Mouse (Mus musculus) neural tube, embryonic 12.5 days (tissue): ENCODE measurements at regions not wholly inside any gene's neighbourhood (a gene's known extent, or its start where the extent isn't known, plus 50 kb on each side); places are given as distances from the start of the nearest gene placed in this dataset.

Experiments
- ATAC-seq: fragments of 200-750 bp; cut with Nextera tagmentation; 2 replicates; pipeline ENCODE4 v1.8.0; 2017; ENCODE audit warnings: low read depth, mild to moderate bottlenecking, moderate TSS enrichment, moderate library complexity; ENCODE audit not compliant: low FRiP score
- H3K27ac ChIP-seq: fragments of 300-500 bp; sonication (generic); 2 replicates; pipeline ENCODE4 v1.5.1; 2016
- H3K27me3 ChIP-seq: fragments of 300-500 bp; sonication (generic); replicated peaks from 2 replicates; pipeline ENCODE4 v1.6.1; 2016; ENCODE audit warnings: mild to moderate bottlenecking
- H3K36me3 ChIP-seq: fragments of 300-500 bp; sonication (generic); 2 replicates; pipeline ENCODE4 v1.6.1; 2016; ENCODE audit warnings: mild to moderate bottlenecking
- H3K4me1 ChIP-seq: fragments of 300-500 bp; sonication (generic); 2 replicates; pipeline ENCODE4 v1.6.1; 2016
- H3K4me2 ChIP-seq: fragments of 300-500 bp; sonication (generic); replicated peaks from 2 replicates; pipeline ENCODE4 v1.6.1; 2016; ENCODE audit warnings: mild to moderate bottlenecking
- H3K4me3 ChIP-seq: fragments of 300-500 bp; sonication (generic); 2 replicates; pipeline ENCODE4 v1.5.1; 2016
- H3K9ac ChIP-seq: fragments of 300-500 bp; sonication (generic); 2 replicates; pipeline ENCODE4 v1.6.1; 2016; ENCODE audit warnings: mild to moderate bottlenecking
- H3K9me3 ChIP-seq: fragments of 300-500 bp; sonication (generic); 2 replicates; pipeline ENCODE4 v1.6.1; 2016; ENCODE audit warnings: mild to moderate bottlenecking
- WGBS: fragments of 180-500 bp; shearing (Covaris S2); methylation state at CpG from one replicate; pipeline ENCODE4 v1.1.7; 2016; 5-methylcytosine and 5-hydroxymethylcytosine counted together

DNA sequence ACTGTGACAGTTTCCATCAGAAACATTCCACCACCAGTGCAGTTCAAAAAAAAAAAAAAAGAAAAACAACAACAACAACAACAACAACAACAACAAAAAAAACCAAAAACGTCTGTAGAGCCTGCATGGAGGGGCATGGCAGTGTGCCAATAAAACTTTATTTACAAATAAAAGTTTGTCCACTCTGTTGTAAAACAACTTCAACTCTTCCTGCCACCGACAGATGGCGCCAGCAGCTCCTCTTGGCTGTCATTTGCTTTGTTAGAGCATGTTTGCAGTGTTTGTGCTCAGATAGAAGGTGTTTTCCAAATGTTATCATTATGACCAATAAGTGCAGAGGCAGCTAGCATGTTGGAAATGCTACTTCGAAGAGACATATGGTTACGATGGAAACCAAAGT, 179.0 kb upstream of the Gjb5 start:
- Histone ChIP-seq H3K4me3 (no peak overlapping the region), H3K27me3 (no peaks in the 10 kb centered on the region), H3K36me3 (no peaks in the 10 kb centered on the region), H3K4me1 (no peaks in the 10 kb centered on the region), H3K9me3 (no peaks in the 10 kb centered on the region), H3K4me2 (no peak overlapping the region), H3K9ac (no peak overlapping the region), H3K27ac (no peak overlapping the region)
- ATAC-seq, result no peak
- 49% methylated on average over 5 of the region's 5 CpGs for WGBS

DNA sequence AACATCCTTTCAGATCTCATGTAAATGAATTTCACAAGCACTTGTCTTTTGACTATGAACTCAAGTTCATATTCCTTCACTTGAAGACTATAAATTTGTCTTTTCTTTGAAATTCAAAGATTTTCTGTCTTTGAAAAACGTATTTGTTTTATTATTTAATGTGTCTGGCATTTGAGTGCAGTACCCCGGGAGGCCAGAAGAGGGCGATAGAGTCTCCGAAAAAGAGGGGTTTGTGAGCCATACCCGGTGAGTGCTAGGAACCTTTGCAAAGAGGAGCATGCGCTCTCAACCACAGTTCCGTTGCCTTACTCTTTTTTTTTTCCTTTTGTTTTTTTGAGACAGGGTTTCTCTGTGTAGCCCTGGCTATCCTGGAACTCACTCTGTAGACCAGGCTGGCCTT, 177.6 kb upstream of the Gjb5 start:
- no peaks in the 10 kb centered on the region for H3K4me1 ChIP-seq
- H3K36me3 ChIP-seq, result no peaks in the 10 kb centered on the region
- 78% methylated on average over 7 of the region's 7 CpGs for WGBS
- no peaks in the 10 kb centered on the region for H3K9me3 ChIP-seq
- no peak for ATAC-seq
- no peak overlapping the region for H3K4me2 ChIP-seq
- no peak overlapping the region for H3K4me3 ChIP-seq
- no peaks in the 10 kb centered on the region for H3K27me3 ChIP-seq
- no peak overlapping the region for H3K27ac ChIP-seq
- H3K9ac ChIP-seq, result no peak overlapping the region

DNA sequence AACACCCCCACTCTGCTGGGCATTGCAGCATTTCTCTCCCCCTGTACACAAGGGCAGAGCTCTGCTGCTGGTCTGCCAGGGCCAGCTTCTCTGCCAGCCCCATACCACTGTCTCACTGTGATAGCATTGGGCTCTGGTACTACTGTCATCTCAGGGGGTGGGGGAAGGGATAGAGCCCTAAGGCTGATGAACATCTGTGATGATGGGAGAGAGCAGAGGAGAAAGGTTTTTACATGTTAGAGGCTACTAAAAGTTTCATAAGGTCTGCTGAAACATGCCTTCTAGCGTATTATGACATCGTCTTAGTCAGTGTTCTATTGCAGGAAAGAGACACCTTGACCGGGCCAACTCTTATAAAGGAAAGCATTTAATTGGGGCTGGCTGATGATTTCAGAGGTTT, 176.4 kb upstream of the Gjb5 start:
- no peak overlapping the region for H3K4me3 ChIP-seq
- no peak for ATAC-seq
- H3K4me2 ChIP-seq, result no peak overlapping the region
- WGBS, result 97% methylated on average over 3 of the region's 3 CpGs
- H3K9ac ChIP-seq, result no peak overlapping the region
- H3K36me3 ChIP-seq, result no peaks in the 10 kb centered on the region
- H3K9me3 ChIP-seq, result no peaks in the 10 kb centered on the region
- H3K4me1 ChIP-seq, result no peaks in the 10 kb centered on the region
- H3K27me3 ChIP-seq, result no peaks in the 10 kb centered on the region
- no peak overlapping the region for H3K27ac ChIP-seq

DNA sequence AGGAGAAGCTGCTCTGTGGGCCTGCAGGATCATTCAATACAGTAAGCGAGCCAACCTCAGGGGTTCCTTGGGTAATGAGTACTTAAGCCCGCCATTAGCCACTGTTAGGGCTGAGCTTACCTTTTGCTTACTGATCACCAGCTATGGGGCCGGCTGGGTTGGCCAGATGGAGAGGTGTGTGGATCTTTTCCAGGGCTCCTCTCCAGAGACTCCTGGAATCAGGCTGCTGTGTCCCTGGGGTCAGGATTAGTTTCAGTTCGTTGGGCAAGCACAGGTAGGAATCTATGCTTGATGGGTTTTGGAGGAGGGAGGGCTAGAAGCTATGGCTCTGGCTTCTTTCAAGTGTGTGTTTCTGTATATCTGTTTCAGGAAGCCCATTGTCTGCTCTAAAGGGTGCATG, 175.7 kb upstream of the Gjb5 start:
- Histone ChIP-seq H3K4me1 (no peaks in the 10 kb centered on the region), H3K36me3 (no peaks in the 10 kb centered on the region), H3K9ac (no peak overlapping the region), H3K27ac (no peak overlapping the region), H3K4me3 (no peak overlapping the region), H3K27me3 (no peaks in the 10 kb centered on the region), H3K9me3 (no peaks in the 10 kb centered on the region), H3K4me2 (no peak overlapping the region)
- WGBS, result 90% methylated on average over 4 of the region's 4 CpGs
- ATAC-seq, result no peak

DNA sequence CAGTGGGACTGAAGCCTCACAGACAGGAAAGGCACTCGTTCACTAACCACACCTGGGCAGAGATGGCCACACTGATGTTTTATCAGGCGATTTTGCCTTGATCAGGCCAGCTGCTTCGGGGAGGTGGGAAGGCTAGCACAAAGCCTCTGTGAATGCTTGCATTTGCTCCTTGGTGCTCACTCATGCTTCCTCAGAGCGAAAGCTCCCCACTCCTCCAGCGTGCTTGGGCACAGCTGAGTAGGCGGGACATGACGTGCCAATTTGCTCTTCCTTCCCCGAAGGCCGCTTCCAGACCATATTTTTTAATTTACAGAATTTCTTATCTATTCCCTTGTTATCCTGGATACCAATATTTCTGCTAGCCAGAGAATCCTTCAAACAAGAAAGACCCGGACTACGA, 172.8 kb upstream of the Gjb5 start:
- Histone ChIP-seq H3K36me3 (no peaks in the 10 kb centered on the region), H3K27me3 (no peaks in the 10 kb centered on the region), H3K4me2 (no peak overlapping the region), H3K4me3 (no peak overlapping the region), H3K27ac (no peak overlapping the region), H3K4me1 (no peaks in the 10 kb centered on the region), H3K9ac (no peak overlapping the region), H3K9me3 (no peaks in the 10 kb centered on the region)
- ATAC-seq, result no peak
- 92% methylated on average over 11 of the region's 11 CpGs for WGBS

- Histone ChIP-seq H3K4me1 (no peaks in the 10 kb centered on the region), H3K9me3 (no peaks in the 10 kb centered on the region), H3K27ac (no peak overlapping the region), H3K4me2 (no peak overlapping the region), H3K9ac (no peak overlapping the region), H3K27me3 (no peaks in the 10 kb centered on the region), H3K36me3 (no peaks in the 10 kb centered on the region), H3K4me3 (no peak overlapping the region)
- WGBS, result 93% methylated on average over 2 of the region's 2 CpGs
- no peak for ATAC-seq
Observed at GRCm38 (mm10) chr4:127522151-127522550, 164.2 kb upstream of the Gjb5 start.

DNA sequence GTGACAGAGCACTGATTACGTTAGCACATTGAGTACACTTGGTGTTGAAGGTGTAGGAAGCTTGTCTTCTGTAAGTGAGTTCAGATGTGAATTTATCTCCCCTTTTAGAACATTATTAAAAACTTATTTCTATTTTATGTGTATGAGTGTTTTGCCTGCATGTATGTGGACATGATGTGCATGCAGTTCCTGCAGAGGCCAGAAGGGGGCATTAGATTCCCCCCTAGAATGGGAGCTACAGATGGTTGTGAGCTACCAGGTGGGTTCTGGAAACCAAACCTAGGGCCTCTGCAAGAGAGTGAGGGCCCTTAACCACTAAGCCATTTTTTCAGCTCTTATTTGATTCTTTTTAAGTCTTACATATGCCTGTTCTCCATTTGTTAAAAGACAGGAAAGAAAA, 160.0 kb upstream of the Gjb5 start:
- H3K27ac ChIP-seq, result no peak overlapping the region
- no peak for ATAC-seq
- H3K4me3 ChIP-seq, result no peak overlapping the region
- WGBS, result 88% methylated on average over 1 of the region's 1 CpGs
- no peaks in the 10 kb centered on the region for H3K27me3 ChIP-seq
- H3K9me3 ChIP-seq, result no peaks in the 10 kb centered on the region
- no peak overlapping the region for H3K9ac ChIP-seq
- no peak overlapping the region for H3K4me2 ChIP-seq
- no peaks in the 10 kb centered on the region for H3K4me1 ChIP-seq
- no peaks in the 10 kb centered on the region for H3K36me3 ChIP-seq

GRCm38 (mm10) chr4:127517539-127517938, 159.6 kb upstream of the Gjb5 start:
- H3K4me1 ChIP-seq, result no peaks in the 10 kb centered on the region
- H3K9me3 ChIP-seq, result no peaks in the 10 kb centered on the region
- no peak overlapping the region for H3K9ac ChIP-seq
- 84% methylated on average over 7 of the region's 7 CpGs for WGBS
- no peak overlapping the region for H3K27ac ChIP-seq
- H3K4me2 ChIP-seq, result no peak overlapping the region
- no peak for ATAC-seq
- no peaks in the 10 kb centered on the region for H3K27me3 ChIP-seq
- no peaks in the 10 kb centered on the region for H3K36me3 ChIP-seq
- no peak overlapping the region for H3K4me3 ChIP-seq

- Histone ChIP-seq H3K27ac (no peak overlapping the region), H3K4me1 (no peaks in the 10 kb centered on the region), H3K36me3 (no peaks in the 10 kb centered on the region), H3K9ac (no peak overlapping the region), H3K27me3 (no peaks in the 10 kb centered on the region), H3K4me2 (no peak overlapping the region), H3K9me3 (no peaks in the 10 kb centered on the region), H3K4me3 (no peak overlapping the region)
- ATAC-seq, result no peak
- whole genome bisulfite sequencing, result 89% methylated on average over 9 of the region's 9 CpGs
Observed at GRCm38 (mm10) chr4:127509936-127510335, 152.0 kb upstream of the Gjb5 start.

GRCm38 (mm10) chr4:127502621-127503020, 144.6 kb upstream of the Gjb5 start:
- no peak for ATAC-seq
- Histone ChIP-seq H3K27me3 (no peaks in the 10 kb centered on the region), H3K9ac (no peak overlapping the region), H3K27ac (no peak overlapping the region), H3K4me3 (no peak overlapping the region), H3K4me1 (no peaks in the 10 kb centered on the region), H3K36me3 (no peaks in the 10 kb centered on the region), H3K4me2 (no peak overlapping the region), H3K9me3 (no peaks in the 10 kb centered on the region)
- 89% methylated on average over 6 of the region's 6 CpGs for WGBS

- ATAC-seq, result no peak
- H3K4me3 ChIP-seq, result no peak overlapping the region
- H3K4me2 ChIP-seq, result no peak overlapping the region
- WGBS, result 87% methylated on average over 7 of the region's 7 CpGs
- no peaks in the 10 kb centered on the region for H3K36me3 ChIP-seq
- no peak overlapping the region for H3K9ac ChIP-seq
- H3K4me1 ChIP-seq, result no peaks in the 10 kb centered on the region
- no peaks in the 10 kb centered on the region for H3K9me3 ChIP-seq
- H3K27ac ChIP-seq, result no peak overlapping the region
- H3K27me3 ChIP-seq, result no peaks in the 10 kb centered on the region
Observed at GRCm38 (mm10) chr4:127501881-127502280, 143.9 kb upstream of the Gjb5 start.

DNA sequence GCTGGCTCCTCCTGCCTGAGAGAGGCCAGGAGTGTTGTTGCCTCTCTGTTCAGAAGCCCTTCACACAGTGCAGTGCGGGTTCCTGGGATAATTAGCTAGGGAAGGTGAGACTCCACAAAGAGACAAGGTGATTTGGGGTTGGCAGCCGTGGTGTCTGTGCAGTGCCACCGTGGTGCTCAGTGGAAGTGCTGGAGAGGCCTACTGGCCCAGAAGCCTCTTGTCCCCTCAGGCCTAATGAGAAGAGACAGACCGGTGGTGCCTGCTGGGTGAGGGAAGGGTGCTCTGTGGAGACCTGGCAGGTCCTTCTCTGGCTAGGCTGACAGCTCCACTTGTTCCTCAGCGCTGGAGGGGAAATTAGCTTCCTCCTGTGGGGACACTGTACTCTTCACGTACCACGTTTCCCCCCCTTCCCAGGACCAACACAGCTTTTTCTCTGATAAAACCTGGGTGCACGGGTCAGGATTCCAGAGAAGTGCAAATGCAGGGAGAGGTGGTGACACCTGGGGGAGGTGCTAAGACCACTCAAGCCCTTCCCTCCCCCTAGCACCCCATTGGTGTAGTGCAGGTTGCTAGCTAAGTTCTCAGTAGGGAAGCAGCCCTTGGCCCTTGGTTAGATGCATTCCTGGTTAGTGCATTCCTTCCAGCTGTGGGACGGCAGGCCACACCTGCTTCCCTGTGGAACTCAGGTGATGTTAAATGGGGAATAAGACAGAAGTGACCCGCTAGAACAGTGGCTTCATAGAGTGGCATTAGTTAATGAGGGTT, 129.2 kb upstream of the Gjb5 start:
- H3K36me3 ChIP-seq, result no peaks in the 10 kb centered on the region
- H3K27ac ChIP-seq, result no peak overlapping the region
- no peaks in the 10 kb centered on the region for H3K9me3 ChIP-seq
- H3K4me2 ChIP-seq, result no peak overlapping the region
- no peak for ATAC-seq
- H3K27me3 ChIP-seq, result no peaks in the 10 kb centered on the region
- H3K4me1 ChIP-seq, result no peaks in the 10 kb centered on the region
- WGBS, result 46% methylated on average over 10 of the region's 10 CpGs
- no peak overlapping the region for H3K9ac ChIP-seq
- no peak overlapping the region for H3K4me3 ChIP-seq

DNA sequence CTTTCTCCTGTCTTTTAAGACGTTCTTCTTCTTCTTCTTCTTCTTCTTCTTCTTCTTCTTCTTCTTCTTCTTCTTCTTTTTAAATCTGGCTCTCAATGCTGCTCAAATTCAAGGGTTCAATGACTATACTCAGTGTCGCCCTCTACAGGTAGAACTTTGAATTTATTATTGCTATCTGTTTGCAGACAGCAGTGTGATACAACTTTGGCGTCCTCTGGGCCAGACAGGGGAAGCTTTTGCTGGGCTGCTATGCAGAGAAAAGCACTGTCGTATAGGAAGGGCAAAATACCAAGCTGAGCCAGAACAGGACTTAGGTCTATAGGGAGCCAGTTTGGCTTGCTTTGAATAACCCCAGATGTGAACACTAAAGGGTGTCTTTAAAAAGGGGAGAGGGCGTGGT, 127.3 kb upstream of the Gjb5 start:
- no peaks in the 10 kb centered on the region for H3K9me3 ChIP-seq
- H3K4me3 ChIP-seq, result no peak overlapping the region
- no peaks in the 10 kb centered on the region for H3K36me3 ChIP-seq
- ATAC-seq, result no peak
- no peak overlapping the region for H3K4me2 ChIP-seq
- no peaks in the 10 kb centered on the region for H3K27me3 ChIP-seq
- no peaks in the 10 kb centered on the region for H3K4me1 ChIP-seq
- H3K9ac ChIP-seq, result no peak overlapping the region
- H3K27ac ChIP-seq, result no peak overlapping the region
- 82% methylated on average over 5 of the region's 5 CpGs for WGBS
